Mouse (Mus musculus) midbrain, embryonic 14.5 days (tissue): ENCODE results near the gene Zmynd8. TPM values are rescaled to one million over a fixed set of nuclear protein-coding genes. Genes with fewer than 3 reads are reported as not detected.

Experiments used
- ATAC-seq: fragments of 200-750 bp; cut with Nextera tagmentation; 2 replicates; pipeline ENCODE4 v1.8.0; 2017; ENCODE audit warnings: moderate number of reproducible peaks, moderate library complexity; ENCODE audit not compliant: low FRiP score, low TSS enrichment
- DNase-seq: peaks from one replicate; pipeline ENCODE4 v3.0.0-alpha.2; 2015
- H3K27ac ChIP-seq: fragments of 300-500 bp; sonication (generic); replicated peaks from 2 replicates; pipeline ENCODE4 v1.5.1; 2014; ENCODE audit warnings: mild to moderate bottlenecking, low read depth, low read length, moderate library complexity
- H3K27me3 ChIP-seq: fragments of 300-500 bp; sonication (generic); 2 replicates; pipeline ENCODE4 v1.6.1; 2014; ENCODE audit warnings: low read length, control low read depth, mixed read lengths; ENCODE audit not compliant: control insufficient read depth, insufficient read depth
- H3K36me3 ChIP-seq: fragments of 300-500 bp; sonication (generic); 2 replicates; pipeline ENCODE4 v1.6.1; 2014; ENCODE audit warnings: low read length, control low read depth; ENCODE audit not compliant: control insufficient read depth, insufficient read depth
- H3K4me1 ChIP-seq: fragments of 300-500 bp; sonication (generic); 2 replicates; pipeline ENCODE4 v1.6.1; 2014; ENCODE audit warnings: mild to moderate bottlenecking, antibody characterized with exemption, low read length, control low read depth; ENCODE audit not compliant: control insufficient read depth, insufficient read depth
- H3K4me2 ChIP-seq: fragments of 300-500 bp; sonication (generic); 2 replicates; pipeline ENCODE4 v1.6.1; 2014; ENCODE audit warnings: mild to moderate bottlenecking, low read length, moderate library complexity
- H3K4me3 ChIP-seq: fragments of 300-500 bp; sonication (generic); replicated peaks from 2 replicates; pipeline ENCODE4 v1.5.1; 2014; ENCODE audit warnings: low read depth, low read length
- H3K9ac ChIP-seq: fragments of 300-500 bp; sonication (generic); replicated peaks from 2 replicates; pipeline ENCODE4 v1.6.1; 2014; ENCODE audit warnings: mild to moderate bottlenecking, low read length, moderate library complexity
- H3K9me3 ChIP-seq: fragments of 300-500 bp; sonication (generic); 2 replicates; pipeline ENCODE4 v1.6.1; 2016; ENCODE audit warnings: low read length, control low read depth, mixed read lengths; ENCODE audit not compliant: control insufficient read depth
- WGBS: fragments of 180-500 bp; shearing (Covaris S2); extraction: QIAGEN DNeasy Blood & Tissue Kit; methylation state at CpG from one replicate; pipeline ENCODE4 v1.1.7; 2014; 5-methylcytosine and 5-hydroxymethylcytosine counted together
- polyA plus RNA-seq: library from polyadenylated mRNA; unstranded; fragments of >200 nt; fragmentation: Nextera tagmentation; extraction: Ambion mirVana; gene quantifications from 2 replicates; pipeline ENCODE4 v1.2.1, GENCODE M21; 2014

Gene Zmynd8
- polyA plus RNA-seq, 1 experiment from 2014 or later = 64.4 TPM

DNA sequence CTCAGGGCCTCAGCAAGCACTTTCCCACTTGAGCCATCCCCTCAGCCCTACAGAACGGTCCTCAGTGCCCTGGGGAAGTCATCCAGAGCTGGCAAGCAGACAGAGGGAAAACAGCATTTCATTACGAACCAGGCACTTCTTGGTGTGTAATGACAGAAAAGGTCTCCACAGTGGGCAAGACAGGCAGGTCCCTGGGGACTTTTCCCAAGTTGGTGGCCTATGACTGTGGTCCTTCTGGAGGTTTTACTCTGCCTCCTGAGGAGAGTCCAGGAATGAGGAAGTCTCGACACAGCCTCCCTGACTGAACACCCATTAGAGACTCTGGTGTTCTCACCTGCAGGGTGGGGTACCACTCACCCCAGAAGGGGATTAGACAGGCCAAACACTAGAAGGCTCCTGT is 25.0 kb downstream of the Zmynd8 start:
- H3K4me2 ChIP-seq = no peak overlapping the region
- DNase-seq (no peak), ATAC-seq (no peak)
- H3K4me3 ChIP-seq = no peak overlapping the region
- no peaks in the 10 kb centered on the region for H3K27me3 ChIP-seq
- H3K36me3 ChIP-seq = peaks cover 26% of the 10 kb centered on the region
- peaks cover 67% of the 10 kb centered on the region for H3K4me1 ChIP-seq
- H3K9me3 ChIP-seq = no peaks in the 10 kb centered on the region
- 64% methylated on average over 3 of the region's 3 CpGs for whole genome bisulfite sequencing
- H3K9ac ChIP-seq = no peak overlapping the region; the same call in 1 of the 2 replicates
- H3K27ac ChIP-seq = no peak overlapping the region

DNA sequence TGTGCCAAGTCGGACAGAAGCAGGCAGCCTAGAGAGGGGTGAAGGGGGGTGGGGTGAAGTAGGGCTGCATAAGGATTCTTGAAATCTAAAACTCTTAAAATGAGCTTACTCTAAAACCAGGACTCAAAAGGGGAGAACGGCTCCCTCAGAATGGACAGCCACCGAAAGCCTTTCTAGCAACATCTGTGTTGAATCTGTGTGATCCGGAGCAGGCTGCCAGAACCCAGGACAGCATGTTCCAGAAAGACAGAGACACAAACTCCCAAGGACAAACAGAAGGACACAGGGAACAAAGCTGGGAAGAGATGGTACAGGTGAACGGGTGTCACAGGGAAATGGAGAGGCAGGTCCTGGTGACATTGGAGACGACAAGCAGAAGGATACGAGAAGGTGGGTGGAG is 25.6 kb downstream of the Zmynd8 start:
- Histone ChIP-seq H3K4me2 (no peak overlapping the region), H3K27me3 (no peaks in the 10 kb centered on the region), H3K36me3 (peaks cover 26% of the 10 kb centered on the region), H3K4me3 (no peak overlapping the region), H3K9me3 (no peaks in the 10 kb centered on the region), H3K9ac (no peak overlapping the region; the same call in 1 of the 2 replicates), H3K4me1 (peaks cover 69% of the 10 kb centered on the region), H3K27ac (no peak overlapping the region)
- WGBS = 86% methylated on average over 7 of the region's 7 CpGs
- DNase-seq (no peak), ATAC-seq (no peak)

DNA sequence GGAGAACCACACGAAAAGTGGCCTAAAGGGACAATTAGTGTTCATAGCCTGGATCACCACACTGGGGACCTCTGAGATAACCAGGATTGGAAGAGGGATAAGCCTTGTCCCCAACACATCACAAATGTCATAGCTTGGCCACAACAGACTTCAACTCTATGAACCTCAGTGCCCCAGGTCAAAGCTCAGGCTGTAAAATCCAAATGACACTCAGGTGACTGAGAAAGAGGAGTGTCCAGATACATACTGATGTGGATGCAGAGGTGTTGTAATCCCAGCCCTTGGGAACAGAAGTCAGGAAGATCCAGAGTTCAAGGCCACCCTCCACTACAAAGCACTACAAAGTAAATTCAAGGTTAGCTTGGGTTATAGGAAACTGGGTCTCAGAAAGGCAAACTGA is 29.6 kb downstream of the Zmynd8 start:
- no peak overlapping the region for H3K4me3 ChIP-seq
- no peaks in the 10 kb centered on the region for H3K9me3 ChIP-seq
- H3K36me3 ChIP-seq = peaks cover 17% of the 10 kb centered on the region
- H3K4me2 ChIP-seq = no peak overlapping the region
- WGBS = 52% methylated on average over 1 of the region's 1 CpGs
- H3K27ac ChIP-seq = peak overlapping the region; percentile 86; the same call in 1 of the 2 replicates
- peaks cover 52% of the 10 kb centered on the region for H3K4me1 ChIP-seq
- DNase-seq = no peak
- ATAC-seq = no peak
- H3K27me3 ChIP-seq = no peaks in the 10 kb centered on the region
- H3K9ac ChIP-seq = no peak overlapping the region

DNA sequence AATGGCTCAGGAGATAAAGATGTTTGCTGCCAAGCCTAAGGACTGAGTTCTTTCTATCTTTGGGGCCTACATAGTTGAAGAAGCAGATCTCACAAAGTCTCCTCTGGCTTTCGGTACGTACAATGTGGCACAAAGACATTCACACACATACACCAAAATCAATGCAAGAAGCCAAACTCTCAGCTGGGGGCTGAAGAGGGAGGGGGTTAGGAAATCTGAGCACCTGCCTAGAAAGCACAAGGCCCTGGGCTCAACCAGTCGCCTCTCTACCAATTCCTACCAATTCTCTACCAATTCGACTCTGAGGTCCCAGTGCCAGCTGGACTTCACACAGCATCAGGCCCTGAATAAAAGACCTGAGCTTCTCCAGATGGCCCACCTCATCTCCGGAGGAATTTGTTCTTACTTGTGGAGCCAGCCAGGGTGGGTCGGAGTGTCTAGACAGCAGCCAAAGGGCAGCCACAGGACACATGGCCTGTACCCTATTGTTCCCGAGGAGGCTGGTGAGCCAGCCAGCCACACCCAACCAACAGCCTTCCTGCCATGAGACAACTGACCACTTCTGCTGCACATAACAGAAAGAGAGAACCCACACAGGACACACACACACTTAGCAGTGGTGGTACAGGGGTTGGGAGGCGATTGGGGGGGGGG is 30.2 kb downstream of the Zmynd8 start:
- peaks cover 11% of the 10 kb centered on the region for H3K36me3 ChIP-seq
- H3K9ac ChIP-seq = no peak overlapping the region
- no peak overlapping the region for H3K4me2 ChIP-seq
- H3K27me3 ChIP-seq = no peaks in the 10 kb centered on the region
- DNase-seq (no peak), ATAC-seq (no peak)
- H3K4me3 ChIP-seq = no peak overlapping the region
- WGBS = 66% methylated on average over 8 of the region's 8 CpGs
- no peaks in the 10 kb centered on the region for H3K9me3 ChIP-seq
- peaks cover 47% of the 10 kb centered on the region for H3K4me1 ChIP-seq
- peak overlapping the region; percentile 86 for H3K27ac ChIP-seq

DNA sequence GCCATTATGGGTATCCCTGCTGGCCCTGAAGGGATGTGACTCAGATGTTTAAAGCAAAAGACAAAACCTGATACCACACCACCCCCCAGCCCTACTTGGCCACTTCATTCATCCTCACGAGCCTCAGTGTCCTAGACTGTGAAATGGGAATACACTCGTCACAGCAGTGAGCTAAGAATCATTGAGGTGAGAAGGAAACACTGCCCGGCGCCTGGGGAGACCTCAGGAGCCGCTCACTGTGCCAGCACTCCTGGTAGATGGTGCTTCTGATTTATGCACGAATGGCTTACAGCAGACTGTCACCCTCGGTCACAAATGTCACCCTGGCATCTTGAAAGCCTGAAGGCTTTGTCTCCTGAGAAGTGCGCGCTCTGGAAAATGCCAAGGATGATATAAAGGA is 31.3 kb downstream of the Zmynd8 start:
- WGBS = 52% methylated on average over 9 of the region's 9 CpGs
- peaks cover 4% of the 10 kb centered on the region; the same call in 1 of the 2 replicates for H3K36me3 ChIP-seq
- no peak overlapping the region for H3K4me3 ChIP-seq
- no peaks in the 10 kb centered on the region for H3K9me3 ChIP-seq
- no peak overlapping the region for H3K4me2 ChIP-seq
- ATAC-seq (no peak), DNase-seq (no peak)
- no peaks in the 10 kb centered on the region for H3K27me3 ChIP-seq
- H3K9ac ChIP-seq = peak overlapping the region; percentile 40; the same call in 1 of the 2 replicates
- peaks cover 41% of the 10 kb centered on the region for H3K4me1 ChIP-seq
- peak overlapping the region; percentile 86 for H3K27ac ChIP-seq

DNA sequence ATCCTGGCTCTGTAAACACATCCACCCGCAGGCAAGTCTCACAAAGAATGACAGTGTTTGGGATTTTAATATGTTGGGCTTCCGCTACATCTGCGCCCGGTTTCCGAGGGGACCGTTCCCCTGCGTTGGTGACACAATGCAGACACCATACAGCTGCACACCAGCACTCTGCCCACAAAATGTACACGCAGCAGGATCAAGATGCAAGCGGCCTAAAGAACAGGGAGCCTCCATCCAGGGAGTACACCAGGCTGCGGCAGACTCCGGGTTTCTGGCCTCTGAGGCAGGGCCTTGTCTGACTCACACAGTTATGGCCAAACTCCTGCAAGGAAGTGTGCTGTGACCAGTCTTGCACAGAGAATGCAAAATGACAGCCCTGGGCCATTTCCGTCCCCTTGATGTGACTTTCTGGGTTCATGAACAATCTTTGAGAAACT is 31.8 kb downstream of the Zmynd8 start:
- 0 out of 2 replicates have a peak, but pooled peaks have one; percentile 37 for ATAC-seq
- Histone ChIP-seq H3K9ac (peak overlapping the region; percentile 40; the same call in 1 of the 2 replicates), H3K27me3 (no peaks in the 10 kb centered on the region), H3K27ac (peak overlapping the region; percentile 86), H3K4me2 (peak overlapping the region; percentile 25), H3K4me1 (peaks cover 44% of the 10 kb centered on the region), H3K36me3 (peaks cover 4% of the 10 kb centered on the region; the same call in 1 of the 2 replicates), H3K4me3 (no peak overlapping the region), H3K9me3 (no peaks in the 10 kb centered on the region)
- 18% methylated on average over 12 of the region's 12 CpGs for WGBS
- peak; percentile 64 for DNase-seq

DNA sequence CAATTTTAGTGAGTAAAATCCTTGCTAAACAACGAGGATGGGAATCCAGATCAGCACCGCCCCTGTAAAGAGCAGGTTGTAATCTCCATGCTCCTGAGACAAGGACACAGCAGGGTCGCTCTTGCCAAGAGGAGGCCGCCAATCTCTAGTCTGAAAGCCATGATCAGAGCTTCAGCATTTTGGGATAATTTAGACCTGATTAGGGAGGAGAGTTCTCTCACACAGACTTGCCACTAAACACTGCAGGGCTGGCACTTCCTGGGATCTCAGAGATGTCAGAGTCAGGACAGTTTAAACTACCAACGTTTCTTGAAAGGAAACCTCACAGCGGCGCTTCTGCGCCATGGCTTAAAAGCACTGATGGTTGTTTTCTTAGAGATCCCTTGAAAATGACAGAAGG is 32.4 kb downstream of the Zmynd8 start:
- peak overlapping the region; percentile 40; the same call in 1 of the 2 replicates for H3K9ac ChIP-seq
- peak; percentile 47 for DNase-seq
- peaks cover 2% of the 10 kb centered on the region; the same call in 1 of the 2 replicates for H3K36me3 ChIP-seq
- H3K4me3 ChIP-seq = no peak overlapping the region
- H3K27me3 ChIP-seq = no peaks in the 10 kb centered on the region
- ATAC-seq = no peak
- peaks cover 45% of the 10 kb centered on the region for H3K4me1 ChIP-seq
- no peaks in the 10 kb centered on the region for H3K9me3 ChIP-seq
- 22% methylated on average over 8 of the region's 8 CpGs for WGBS
- peak overlapping the region; percentile 86 for H3K27ac ChIP-seq
- peak overlapping the region; percentile 25 for H3K4me2 ChIP-seq

DNA sequence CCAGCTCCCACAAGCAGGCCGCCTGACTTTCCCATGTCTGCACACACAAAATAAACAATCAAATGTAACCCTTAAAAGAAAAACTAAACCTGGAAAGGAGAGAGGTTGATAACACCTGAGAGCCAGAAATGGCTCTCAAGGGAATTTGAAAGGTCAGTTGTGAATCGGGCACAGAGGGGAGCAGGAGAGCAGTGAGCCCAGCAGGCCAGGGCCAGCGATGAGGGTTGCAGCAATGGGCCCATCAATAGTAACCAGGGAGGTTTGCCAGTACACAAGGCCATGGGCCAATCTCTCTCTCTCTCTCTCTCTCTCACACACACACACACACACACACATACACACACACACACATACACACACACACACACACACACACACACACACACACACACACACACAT is 34.0 kb downstream of the Zmynd8 start:
- H3K27me3 ChIP-seq = no peaks in the 10 kb centered on the region
- no peak overlapping the region for H3K9ac ChIP-seq
- WGBS = 78% methylated on average over 3 of the region's 3 CpGs
- no peak overlapping the region for H3K4me2 ChIP-seq
- peaks cover 41% of the 10 kb centered on the region for H3K4me1 ChIP-seq
- no peak overlapping the region for H3K27ac ChIP-seq
- no peaks in the 10 kb centered on the region for H3K9me3 ChIP-seq
- no peak overlapping the region for H3K4me3 ChIP-seq
- DNase-seq = no peak
- no peak for ATAC-seq
- H3K36me3 ChIP-seq = peaks cover 2% of the 10 kb centered on the region; the same call in 1 of the 2 replicates
